Mouse (Mus musculus) spleen, postnatal 36 days (tissue): ENCODE measurements around the gene Abhd16a.

Experiments
- DNase-seq, 2 experiments: peaks; one replicate each; pipeline ENCODE4 v3.0.0; 2022; ENCODE audit warnings: low spot score in 2 of 2, mixed read lengths in 1 of 2

The Abhd16a gene

DNA sequence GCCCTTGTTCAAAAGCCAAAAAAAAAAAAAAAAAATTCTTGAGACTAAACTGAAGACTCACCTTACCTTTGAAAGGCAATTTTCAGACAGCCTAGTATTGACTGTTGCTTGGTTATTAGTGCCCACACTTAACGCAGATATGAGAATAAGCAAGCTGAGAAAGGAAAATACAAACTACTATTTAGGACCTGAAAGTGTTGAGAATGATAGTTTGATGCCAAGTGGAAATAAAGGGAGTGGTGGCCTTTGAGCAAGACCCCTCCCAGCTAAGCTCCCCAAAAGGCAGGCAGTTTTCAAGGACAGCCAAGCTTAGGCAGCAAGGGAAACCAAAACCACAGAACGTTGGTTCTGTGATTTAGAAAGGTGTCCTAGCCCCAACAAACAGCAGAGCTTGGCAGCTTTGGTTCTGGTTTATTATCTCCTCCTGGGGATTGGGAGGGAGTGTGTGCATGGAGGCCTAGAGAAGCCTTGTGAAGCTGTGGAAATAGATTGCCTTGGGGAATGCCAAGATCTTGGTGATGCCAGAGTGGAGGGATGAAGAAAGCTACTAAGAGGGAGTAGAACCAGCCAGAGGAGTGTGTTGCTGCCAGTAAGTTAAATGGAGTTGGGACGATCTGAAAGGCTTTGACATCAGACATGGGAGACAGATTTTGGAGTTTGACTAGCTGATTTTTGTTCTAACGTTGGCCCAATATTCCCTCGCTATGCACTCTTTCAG lies 59.0 kb downstream of the Abhd16a start:
- no peak for DNase-seq

DNA sequence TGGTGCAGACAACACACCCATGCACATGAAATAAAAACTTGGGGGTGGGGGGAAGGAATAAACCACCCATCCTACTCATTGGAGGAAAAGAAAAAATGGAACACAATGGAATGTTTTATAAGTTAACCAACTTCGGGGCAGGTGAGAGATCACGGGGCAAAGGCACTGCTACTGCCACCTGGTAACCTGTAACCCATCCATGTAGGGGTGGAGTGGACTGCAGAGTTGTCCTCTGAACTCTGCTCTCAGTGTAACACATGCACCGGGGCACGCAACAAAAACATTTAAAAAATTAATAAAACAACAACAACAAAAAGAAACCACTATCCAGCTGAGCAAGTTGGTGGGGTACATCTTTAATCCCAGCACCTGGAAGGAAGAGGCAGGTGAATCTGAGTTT lies 63.1 kb downstream of the Abhd16a start:
- DNase-seq = no peak
